Mouse (Mus musculus) embryo, embryonic 10.5 days (tissue): ENCODE data around the gene Sumf2.
A peak's percentile ranks its signal among the peaks of the same experiment; 100 is the strongest.
"Not testable (repeated sequence)": the region's sequence is repeated elsewhere in the genome, so short reads cannot be mapped to it uniquely, and the experiment has no call there.

Source experiments
- DNase-seq: peaks from one replicate; pipeline ENCODE4 v3.0.0-alpha.2; 2015; ENCODE audit warnings: low spot score

Sumf2 gene

DNA sequence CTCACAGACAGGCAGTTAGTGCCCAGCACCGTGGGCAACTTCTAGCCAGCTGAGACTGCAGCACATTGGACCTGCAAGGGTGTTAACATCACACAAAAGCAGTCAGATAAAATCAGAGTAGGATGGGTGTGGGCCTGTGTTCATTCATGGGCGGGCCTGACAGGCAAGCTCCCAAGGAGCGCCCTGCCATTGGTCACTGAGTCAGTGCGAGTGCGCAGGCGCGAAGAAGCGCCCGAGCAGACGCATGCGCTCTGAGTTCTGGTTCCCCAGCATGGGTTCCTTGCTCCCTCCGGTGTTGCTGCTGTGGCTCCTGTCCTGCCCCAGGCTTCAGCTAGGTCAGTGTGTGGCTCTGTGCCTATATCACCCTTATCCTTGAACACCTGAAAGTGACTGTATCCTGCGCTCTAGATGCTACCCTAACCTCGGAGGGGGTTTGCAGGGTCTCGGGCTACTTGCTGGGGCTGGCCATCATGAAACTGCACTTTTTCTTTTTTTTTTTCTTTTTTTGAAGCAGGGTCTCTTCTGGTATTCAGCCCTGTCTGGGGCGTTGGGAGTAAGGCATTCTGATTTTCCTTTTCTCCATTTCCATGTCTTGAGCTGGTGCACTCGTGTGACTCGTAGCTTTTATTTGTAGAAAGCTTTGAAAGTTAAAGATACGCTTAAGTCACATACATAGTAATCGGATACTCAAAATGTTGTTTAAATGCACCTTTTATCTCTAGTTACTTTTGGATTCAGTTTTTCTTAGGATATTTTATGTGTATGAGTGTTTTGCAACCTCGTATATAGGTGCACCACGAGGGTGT, at the start of gene Sumf2:
Gene Sumf2 (plus strand): TSS at position 235 of the 806 bp plus-strand sequence.
- peak; percentile 97 for DNase-seq

DNA sequence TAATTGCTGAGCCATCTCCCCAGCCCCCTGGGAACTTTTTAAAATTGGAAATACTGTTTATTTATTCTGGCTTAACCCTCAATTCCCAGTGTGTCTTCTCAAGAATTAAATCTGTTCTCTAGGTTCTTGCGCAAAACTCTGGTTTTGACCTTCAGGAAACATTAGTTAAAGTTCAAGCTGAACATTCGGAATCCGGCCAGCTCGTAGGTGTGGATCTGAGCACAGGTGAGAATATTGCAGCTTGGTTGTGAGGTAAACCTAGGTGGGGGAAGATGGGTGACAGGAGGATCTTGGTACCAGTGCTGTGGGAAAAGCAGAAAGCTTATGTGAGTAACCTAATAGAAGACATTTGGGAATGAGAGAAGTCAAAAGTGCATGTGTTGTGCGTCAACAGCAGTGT, 1.9 kb upstream of the Sumf2 start:
- no peak for DNase-seq

DNA sequence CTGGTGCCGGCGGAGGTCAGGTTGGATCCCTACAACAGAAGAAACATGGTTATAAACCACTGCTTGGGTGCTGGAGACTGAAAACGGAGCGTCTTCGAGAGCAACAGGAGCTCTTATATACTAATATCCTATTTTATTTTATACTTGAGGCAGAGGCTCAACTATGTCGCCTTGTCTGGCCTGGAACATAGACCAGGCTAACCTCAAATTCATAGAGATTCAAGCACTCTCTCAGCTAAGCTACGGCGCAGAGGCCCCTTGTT, 703 bp downstream of the Sumf2 start:
- DNase-seq: no peak

DNA sequence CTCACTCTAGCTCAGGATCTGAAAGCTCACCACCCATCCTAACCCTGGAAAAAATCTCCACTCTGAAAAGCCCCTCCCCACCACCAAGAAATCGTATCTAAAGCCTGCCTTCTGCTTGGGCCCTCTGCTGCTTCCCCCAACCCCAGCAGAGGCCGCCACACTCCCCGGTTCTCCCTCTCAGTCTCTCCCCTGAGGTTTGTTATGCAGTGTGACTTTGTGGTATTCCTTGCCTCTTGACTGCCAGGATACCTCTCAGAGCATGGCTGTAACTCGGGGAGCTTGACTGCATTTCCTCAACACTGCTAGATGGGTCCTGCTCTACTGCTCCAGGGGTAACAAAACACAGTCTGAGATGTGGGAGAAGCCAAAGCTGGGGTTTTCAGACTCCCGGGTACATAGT, 8.4 kb downstream of the Sumf2 start:
- no peak for DNase-seq

DNA sequence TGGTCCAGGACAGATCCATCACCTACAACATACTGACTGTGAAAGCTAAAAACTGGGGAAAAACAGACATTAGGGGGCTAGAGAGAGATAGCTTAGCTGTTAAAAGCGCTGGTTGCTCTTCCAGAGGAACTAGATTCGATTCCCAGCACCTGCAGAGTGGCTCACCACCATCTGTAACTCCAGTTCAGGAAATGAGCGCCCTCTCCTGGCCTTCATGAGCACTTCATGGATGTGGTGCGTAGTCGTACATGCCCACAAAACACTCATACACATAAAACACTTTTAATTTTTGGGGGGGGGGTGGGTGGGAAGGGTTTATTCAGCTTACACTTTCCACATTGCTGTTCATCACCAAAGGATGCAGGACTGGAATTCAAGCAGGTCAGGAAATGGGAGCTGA, 9.6 kb downstream of the Sumf2 start:
- DNase-seq: no peak

DNA sequence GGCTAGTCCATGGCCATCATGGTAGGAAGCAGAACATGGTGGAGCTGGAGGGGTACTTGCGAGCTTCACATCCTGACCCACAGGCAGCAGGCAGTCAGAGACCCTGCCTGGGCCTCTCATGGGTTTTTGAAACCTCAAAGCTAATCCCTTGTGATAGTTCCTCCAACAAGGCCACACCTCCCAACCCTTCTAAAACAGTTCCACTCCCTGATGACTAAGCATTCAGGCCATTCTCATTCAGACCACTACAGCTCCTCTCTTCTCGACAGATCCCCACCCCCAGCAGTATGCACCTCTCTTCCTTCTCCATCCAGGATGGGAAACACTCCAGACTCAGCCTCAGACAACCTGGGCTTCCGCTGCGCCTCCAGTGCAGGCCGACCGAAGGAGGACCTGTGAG, 15.5 kb downstream of the Sumf2 start:
- no peak for DNase-seq

DNA sequence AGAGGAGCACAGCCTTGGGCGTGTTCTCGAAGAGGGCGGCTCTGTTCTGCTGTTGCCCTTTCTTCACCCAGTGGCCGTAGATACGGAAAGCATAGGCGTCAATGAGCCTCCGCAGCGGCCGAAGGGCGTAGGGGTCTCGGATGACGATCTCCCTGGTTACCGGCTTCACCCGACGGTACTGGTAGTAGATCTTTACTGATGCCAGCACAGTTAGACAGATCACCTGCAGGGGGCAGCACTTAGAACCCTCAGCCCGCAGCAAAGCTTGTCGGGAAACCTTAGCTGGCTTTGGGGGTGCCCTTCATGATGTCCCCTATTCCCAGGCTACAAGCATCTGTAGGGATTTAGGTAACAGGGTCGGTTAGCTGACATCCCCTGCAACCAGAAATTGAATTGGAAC, 17.7 kb downstream of the Sumf2 start:
- peak; percentile 55 for DNase-seq

DNA sequence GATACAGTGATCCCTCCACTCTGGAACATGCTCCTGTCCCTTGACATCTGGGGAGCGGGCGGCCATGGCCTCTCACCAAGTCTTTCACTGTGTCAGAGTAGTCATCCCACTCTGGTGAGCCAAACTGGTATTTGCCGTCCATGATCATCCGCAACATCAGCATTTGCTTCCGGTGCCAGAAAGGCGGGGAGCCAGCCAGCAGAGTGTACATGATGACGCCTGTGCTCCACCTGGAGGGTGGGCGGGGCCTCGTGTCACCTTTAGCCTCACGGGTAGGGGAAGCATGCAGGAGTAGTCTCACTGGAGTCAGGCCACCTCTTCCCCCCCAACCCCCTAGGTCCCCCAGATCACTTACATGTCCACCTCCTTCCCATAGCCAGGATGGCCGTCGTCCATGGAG, 19.1 kb downstream of the Sumf2 start:
- no peak for DNase-seq

DNA sequence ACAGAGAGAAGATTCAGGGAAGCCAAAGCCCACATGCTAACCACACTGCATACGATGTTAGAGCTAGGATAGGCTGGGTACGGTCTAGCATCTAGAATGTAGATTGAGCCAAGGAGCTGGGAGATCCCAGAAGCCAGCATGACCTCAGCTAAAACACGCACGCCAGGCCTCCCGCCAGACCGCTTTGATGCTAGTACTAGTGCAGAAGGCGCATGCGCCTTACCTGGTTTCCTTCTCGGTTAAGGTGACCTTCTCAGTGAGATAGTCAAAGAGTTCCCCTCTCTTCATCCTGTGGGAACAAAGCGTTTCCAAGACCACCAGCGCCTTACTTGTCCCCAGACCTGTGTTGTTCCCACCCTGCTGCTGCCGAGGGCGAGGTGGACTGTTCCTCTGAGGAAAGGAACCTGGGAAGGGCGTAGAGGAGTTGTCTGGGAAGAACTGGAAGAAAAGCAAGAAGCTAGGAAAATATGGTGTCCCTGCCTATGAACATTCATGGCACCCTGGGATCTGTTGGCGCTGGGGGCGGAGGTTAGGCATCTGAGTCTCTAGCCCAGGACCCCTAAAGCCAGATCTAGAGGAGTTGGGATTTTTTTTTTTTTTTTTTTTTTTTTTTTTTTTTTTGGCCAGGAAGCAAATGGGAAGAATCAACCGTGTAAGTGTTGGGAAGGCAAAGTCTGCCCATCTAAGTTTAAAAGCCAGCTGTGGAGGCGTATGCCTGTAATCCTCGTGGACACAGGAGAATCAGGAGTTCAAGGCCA, 22.6 kb downstream of the Sumf2 start:
- no peak for DNase-seq

DNA sequence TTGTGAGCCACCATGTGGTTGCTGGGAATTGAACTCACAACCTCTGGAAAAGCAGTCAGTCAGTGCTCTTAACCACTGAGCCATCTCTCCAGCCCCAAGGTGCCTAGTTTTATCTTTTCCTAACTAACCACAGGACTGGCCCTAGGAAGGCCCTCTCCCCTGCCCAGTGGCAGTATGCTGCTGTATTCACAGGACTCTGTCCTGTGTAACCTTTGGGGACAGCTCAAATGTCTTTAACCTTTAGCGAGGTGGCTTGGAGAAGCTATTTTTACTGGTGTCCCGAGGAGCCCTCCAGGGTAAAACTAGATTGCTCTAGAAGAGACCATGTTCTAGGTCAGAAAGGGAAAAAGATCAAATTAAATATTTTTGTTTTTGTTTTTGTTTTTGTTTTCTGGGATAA, 24.5 kb downstream of the Sumf2 start:
- DNase-seq: no peak

DNA sequence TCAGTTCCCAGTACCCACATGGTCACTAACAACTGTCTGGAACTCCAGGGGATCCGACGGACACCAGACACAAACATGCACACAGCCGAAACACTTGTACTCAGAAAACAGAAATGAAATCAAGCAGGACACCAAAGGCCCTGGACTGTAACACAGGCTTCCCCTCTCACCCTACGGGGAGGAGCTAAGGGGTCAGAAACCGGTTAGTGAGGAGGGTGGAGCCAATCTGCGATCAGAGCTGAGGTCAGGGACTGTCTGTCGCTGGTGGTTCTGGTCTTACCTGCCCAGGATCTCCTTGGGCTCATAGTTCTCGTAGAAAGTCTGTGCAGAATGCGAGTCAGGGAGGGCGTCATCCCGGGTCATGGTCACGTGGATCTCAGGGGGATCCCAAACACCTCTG, 27.2 kb downstream of the Sumf2 start:
- no peak for DNase-seq

DNA sequence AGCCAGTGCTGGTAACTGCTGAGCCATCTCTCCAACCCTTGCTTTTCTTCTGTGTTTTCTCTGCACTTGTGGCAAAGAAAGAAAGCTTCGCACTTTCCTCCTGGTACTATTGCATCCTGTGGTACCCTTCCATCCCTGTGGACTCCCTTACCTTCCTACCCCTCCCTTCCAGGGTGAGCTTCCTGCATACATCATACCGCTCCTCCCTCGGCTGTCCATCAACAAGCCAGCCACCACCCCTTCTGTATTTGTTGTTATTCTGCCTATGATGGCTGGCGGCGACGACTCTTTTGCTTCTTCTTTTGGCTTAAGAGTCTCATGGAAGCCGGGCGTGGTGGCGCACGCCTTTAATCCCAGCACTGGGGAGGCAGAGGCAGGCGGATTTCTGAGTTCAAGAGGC, 28.3 kb downstream of the Sumf2 start:
- DNase-seq: no peak

DNA sequence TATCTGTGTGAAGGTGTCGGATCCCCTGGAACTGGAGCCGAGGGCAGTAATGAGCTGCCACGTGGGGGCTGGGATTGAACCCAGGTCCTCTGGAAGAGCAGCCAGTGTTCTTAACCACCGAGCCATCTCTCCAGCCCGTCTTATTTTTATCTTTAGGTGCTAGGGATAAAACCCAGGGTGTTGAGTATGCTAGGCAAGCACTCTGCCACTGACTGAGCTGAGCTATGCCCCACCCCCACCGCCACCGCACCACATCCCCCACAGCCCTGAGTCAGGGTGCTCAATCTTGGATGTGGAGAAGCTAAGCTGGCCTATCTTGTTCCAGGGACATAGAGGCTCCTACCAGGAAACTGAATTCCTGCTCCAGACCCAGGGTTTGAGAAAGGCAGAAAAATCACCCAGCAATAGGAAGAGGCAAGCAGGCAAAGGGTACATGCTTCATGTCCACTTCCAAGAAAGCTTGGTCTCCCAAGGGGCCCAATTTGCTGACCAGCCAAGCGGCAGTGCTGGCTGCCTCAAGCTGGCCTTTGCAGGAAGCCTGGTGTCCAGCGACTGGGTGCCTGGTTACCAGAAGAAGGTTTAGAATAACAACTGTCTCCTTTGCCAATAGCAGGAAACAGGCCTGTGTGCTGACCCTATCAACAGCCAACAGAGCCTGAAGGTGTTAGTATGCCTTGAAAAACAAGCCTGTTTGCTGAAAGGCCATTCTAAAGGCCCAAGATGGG, 31.1 kb downstream of the Sumf2 start:
- DNase-seq: no peak

DNA sequence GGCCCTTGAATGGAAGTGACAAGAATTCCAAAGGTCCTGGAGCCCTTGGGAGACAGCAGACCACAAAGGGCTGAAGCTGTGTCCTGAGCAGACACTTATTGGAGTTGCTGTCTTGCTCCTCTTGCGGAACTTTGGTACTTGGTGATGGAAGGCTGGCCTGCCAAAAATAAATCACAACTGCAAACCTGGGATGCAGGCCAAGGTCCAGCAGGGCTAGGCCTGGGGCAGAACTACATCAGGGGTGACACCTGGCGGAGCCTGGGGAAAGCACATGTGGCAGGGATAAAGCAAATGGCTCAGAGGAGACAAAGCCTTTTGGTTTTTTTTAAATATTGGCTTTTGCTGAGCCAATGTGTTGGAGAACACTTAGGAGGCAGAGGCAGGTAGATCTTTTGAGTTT, 32.2 kb downstream of the Sumf2 start:
- DNase-seq: peak; percentile 49

DNA sequence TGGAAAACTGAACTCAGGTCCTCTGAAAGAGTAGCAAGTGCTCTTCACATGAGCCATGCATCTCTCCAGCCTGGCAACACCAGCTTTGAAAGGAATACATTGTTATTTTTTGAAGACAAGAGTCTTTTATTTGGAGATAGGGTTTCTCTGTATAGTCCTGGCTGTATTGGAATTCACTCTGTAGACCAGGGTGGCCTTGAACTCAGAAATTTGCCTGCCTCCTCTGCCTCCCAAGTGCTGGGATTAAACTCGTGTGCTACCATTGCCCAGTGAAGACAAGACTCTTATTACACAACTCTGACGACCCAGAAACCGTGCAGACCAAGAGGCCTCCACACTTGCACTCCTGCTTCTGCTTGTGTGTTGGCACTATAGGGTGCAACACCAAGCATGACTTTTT, 33.1 kb downstream of the Sumf2 start:
- DNase-seq: no peak

DNA sequence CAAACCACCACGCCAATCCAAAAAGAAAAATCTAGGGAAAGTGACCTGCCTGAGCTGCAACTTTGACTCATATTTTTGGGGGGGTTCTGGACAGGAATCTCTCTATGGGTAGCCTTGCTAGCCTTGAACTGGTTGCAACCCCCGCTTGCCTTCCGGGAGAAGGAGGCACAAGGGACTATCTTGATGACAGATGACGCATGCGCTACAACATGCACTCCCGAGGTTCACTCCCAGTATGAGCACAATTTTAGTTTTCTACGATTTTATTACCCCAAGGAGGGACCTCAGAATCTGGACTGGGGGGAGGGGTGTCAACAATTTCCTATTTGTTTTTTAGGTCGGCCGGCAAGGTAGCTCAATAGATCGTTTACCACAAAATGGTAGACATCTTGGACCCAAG, 39.5 kb downstream of the Sumf2 start:
- DNase-seq: peak; percentile 18

DNA sequence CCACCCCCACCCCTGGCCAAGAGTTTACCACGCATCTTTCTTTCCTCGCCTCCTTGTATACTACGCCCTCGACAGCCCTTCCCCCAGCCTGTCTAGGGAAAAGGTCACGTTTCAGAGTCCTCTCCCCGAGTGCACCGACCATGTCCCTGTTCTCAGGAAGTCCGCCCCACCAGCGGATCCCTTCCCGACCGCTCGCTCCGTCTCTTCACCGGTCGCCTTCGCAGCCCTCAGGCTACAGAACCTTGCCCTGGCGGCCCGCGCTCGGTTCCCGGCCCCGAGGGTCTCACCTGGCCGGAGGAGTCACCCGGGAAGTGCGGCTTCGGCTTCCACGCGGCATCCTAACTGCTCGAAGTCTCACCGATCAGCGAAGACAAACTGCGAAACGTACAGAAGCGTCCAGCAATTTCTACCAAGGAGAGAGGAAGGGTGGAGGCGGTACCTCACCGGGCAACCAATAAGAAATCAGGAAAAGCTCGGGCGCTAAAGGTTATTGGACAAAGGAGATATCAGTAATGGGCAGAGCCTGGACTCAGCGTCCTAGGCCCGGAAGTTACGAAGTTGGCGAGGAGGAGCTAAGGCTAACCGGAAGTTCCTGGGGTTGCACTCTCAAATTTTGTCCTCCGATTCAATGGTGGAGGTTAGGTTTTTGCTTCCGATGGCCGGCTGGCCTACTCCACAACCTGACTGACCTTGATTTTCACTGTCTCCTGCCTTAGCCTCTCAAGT, 40.3 kb downstream of the Sumf2 start, which contains the start of gene Chchd2:
Gene Chchd2 (minus strand): TSS at position 560 of the 726 bp plus-strand sequence.
- peak; percentile 99 for DNase-seq

DNA sequence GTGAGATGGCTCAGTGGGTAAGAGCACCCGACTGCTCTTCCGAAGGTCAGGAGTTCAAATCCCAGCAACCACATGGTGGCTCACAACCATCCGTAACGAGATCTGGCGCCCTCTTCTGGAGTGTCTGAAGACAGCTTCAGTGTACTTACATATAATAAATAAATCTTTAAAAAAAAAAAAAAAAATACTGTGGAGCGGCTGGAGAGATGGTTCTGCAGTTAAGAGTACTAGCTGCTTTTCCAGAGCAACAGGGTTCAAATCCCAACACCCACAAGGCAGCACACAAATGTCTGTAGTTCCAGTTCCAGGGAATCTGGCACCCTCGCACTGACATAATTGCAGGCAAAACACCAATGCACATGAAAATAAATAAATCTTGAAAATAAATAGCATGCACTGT, 43.6 kb downstream of the Sumf2 start:
- DNase-seq: not testable (repeated sequence)

DNA sequence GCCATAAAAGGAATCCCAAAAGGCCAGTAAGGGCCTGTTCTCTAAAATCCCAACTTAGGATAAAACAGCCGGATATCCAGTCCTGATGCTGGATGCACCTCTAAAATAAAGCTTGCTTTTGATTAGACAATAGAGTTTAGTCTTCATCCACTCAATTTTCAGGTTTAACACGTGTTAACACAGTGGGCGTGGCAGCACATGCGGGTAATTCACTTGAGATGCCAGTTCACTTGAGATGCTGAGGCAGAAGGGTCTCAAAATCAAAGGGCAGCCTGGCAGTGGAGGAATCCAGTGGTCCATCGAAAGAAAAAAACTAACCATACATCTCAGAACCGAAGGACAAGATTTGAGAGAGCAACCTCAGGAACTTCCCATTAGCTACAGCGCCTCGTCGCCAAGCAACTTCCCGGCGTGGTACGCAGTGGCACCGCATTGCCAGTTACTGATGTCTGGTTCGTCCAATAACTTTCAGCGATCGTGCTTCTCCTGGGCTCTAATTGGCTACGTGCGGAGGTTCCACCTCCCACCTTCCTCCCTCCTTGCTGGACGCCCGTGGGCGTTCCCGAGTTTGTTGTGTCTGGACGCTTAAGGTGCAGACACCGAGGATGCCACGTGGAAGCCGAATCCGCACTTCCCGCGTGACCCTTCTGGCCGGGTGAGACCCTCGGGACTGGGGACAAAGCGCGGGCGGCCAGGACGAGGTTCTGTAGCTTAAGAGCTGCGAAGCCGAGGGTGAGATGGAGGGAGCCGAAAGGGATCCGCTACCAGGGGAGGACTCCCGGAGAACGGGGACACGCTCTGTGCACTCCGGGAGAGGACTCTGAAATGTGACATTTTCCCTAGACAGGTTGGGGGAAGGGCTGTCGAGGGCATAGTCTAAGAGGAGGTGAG, 48.7 kb downstream of the Sumf2 start, which contains the start of gene Zbed5:
Gene Zbed5 (plus strand): TSS at position 526 of the 891 bp plus-strand sequence.
- peak; percentile 96 for DNase-seq

DNA sequence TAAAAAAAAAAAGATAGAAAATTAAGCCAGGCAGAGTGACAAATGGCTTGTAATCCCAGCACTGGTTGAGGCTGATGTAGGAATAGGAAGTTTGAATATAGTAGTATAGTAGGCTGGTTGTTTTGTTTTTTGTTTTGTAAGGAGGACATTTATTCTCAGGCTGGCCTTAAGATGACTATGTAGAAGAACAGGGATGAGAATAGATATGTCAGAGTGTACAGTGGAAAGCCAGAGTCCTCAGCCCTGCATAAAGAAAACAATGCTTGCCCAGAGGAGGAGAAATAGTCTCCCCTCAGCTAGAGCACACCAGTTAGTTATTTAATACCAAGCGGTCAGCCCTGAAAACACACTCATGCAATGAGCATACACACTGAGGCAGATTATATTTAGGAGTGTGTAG, 51.7 kb downstream of the Sumf2 start, which contains the start of gene Phkg1:
Gene Phkg1 (minus strand): TSS at position 101 of the 400 bp plus-strand sequence.
- DNase-seq: no peak

DNA sequence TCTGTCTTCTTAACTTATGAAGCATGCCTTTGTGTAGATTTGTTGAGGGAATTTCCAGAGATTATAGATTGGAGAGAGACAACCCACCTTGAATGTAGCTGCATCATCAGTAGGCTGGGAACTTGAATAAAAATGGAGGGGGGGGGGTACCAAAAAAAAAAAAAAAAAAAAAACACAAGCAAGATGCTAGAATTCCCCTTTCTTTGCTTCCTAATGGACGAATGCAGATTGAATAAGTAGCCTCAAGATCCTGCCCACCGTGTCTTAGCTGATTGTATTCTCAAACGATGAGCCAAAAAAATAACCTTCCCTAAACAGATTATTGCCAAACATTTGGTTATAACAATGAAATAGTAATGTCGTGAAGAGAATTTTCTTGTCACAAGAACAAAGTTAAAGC, 61.0 kb downstream of the Sumf2 start:
- DNase-seq: no peak
